Mouse (Mus musculus): ENCODE data around the gene Dnmt1.

Dnmt1 gene

GRCm38 (mm10) chr9:20878041-20878709, 81.5 kb downstream of the Dnmt1 start:
- peak; percentile 100 for DNase-seq

DNA sequence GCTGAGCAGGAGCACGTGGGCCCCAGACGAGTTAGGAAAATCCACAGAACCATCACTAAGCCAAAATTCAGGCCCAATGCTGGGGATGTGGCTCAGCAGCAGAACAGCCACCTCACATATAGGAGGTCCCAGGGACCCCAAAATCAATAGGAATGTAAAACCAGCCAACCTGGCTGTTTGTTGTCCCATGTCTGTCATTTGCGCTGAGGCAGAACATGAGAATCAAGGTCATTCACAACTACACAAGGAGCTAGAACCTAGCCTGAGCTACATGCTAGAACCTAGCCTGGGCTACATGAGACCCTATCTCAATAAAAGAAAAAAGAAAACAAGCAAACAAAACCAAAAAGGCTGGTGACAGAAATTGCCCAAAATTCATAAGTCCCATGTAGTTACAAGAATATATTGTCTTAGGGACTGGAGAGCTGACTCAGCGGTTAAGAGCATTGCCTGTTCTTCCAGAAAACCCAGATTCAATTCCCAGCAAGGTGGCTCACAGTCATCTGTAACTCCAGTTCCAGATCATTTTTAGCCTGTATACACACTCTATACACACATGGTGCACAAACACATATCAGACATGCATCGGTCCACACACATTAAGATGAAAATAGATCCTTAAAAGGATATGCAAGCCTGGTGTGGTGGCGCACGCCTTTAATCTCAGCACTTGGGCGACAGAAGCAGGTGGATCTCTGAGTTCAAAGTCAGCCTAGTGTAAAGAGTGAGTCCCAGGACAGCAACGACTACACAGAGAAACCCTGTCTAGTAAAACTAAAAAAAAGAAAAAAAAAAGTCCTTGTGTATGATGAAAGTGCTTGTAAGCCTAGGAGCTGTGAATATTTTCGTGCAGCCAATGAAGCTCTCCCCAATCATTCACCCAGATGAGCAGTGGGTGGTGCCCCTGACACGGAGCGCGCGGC, 82.3 kb downstream of the Dnmt1 start:
- DNase-seq, result no peak

GRCm38 (mm10) chr9:20876318-20877117, 83.2 kb downstream of the Dnmt1 start:
- no peak for DNase-seq

GRCm38 (mm10) chr9:20875021-20875790, 84.5 kb downstream of the Dnmt1 start:
- DNase-seq, result no peak

DNA sequence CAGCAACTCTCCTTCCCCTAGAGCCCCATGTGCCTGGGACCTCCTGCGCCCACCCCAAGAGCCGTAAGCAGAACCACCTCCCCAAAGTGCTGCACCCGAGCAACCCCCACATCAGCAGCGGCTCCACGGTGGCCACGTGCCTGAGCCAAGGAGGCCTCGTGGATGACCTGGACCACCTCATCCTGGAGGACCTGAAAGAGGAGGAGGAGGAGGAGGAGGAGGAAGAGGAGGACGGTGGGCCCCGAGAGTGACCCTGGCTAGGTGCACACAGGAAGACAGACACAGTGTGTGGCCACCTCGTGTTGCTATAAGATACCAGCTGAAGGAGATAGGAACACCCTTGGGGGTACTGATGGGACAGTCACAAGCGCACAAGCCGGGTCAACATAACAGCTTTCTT, 86.2 kb downstream of the Dnmt1 start:
- DNase-seq, result no peak

DNA sequence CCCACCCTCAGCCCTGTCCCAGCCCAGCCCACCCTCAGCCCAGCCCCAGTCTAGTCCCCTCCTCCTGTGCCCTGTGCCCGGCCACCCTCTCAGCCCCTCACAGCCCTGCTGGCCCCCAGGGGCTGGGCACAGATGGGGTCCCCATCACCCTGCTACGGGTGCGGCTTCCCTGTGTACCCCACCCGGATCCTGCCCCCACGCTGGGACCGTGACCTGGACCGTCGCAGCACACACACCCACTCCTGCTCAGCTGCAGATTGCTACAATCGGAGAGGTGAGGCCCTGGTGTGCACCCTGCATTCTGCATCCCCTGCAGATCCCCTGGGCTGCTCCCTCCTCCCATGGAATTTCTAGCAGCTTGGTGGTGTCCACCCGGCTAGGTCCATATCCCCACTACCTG, 86.7 kb downstream of the Dnmt1 start:
- no peak for DNase-seq

GRCm38 (mm10) chr9:20870211-20871173, 89.2 kb downstream of the Dnmt1 start:
- DNase-seq, result no peak

DNA sequence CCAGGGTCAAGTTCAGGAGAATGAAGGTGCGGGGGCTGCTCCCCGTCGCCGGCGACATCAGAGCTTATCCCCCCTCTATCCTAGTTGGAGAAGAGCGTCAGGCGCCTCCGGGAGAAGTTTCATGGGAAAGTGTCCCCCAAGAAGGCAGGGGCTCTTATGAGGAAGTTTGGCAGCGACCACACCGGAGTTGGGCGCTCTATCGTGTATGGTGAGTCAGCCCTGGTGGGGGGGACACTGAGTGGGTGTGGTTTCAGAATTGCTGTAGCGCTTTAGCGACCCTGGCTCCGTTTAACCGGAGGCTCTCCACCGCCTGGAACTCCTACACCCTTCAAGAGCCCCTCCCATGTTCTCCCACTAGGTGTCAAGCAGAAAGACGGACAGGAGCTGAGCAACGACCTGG, 90.4 kb downstream of the Dnmt1 start:
- DNase-seq, result no peak

DNA sequence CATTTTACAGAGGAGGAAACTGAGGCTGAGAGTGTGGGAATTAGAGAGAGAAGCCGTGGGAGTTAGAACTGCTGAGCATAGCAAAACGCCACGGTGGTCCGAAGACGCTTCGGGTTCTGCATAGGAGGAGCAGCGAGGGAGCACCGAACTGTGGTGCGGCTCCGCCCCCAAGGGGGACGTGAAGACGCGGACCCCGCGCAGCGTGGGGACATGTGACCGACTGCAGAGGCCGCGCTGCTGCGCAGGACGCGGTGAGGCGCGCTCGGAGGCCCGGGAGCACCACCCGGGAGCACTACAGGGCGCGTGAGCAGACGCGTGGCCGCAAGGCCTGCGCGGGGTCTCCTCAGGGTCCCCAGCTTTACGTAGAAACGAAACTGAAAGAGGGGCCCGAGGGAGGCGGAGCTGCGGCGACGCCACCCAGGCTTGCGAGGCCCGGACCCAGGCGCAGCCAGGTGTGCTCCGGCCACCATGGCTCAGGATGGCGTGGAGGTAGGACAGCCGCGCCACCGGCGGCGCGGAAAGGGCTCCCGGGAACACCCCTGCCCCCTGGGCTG, 91.2 kb downstream of the Dnmt1 start, which contains the start of gene A230050P20Rik:
Gene A230050P20Rik (plus strand): TSS at position 195 of the 554 bp plus-strand sequence.
- no peak for DNase-seq

DNA sequence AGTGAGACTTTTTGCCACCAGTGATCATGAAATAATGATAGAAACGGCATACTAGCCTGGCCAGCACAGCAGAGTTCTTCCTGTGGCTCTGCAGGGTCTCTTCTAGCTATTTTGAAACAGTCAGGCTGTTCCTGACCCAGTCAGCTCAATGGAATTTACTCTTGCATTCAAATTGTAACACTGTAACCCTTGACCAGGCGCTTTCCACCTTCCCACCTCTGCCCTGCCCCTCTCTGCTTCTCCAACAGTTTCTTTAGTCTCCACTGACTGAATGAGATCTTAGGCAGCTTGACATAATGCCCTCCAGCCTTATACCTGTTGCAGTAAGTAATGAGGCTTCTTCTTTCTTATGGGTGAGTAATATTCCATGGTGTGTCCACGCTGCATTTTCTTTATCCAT, 92.8 kb downstream of the Dnmt1 start:
- no peak for DNase-seq

GRCm38 (mm10) chr9:20862225-20862624, 97.5 kb downstream of the Dnmt1 start:
- no peak for DNase-seq

DNA sequence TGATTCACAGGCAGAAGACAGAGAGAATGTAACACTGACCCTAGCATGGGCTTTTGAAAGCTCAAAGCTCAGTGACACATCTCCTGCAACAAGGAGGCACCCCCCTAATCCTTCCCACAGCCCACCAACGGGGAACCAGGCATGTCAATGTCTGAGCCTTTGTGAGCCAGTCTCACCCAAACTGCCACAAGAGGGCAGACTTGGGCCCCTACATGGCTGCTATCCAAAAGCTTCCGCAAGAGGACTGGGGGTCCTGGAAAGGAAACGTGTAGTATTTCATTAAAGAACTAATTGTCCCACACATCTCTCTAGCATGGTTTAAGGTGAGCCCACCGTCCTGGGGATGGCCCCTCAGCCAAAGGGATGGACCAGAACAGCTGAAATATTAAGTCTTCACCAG, 97.9 kb downstream of the Dnmt1 start:
- DNase-seq, result no peak

GRCm38 (mm10) chr9:20859926-20860325, 99.8 kb downstream of the Dnmt1 start:
- no peak for DNase-seq

Data from kidney, adult 8-10 months (tissue).